Mouse (Mus musculus): ENCODE measurements around the gene Frem1.

- TF ChIP-seq CTCF (IDR thresholded peaks at IDR 0.05; ENCODE audit: low read depth, low read length) (no peak), GATA1 (IDR thresholded peaks at IDR 0.05; ENCODE audit: borderline replicate concordance, low read length) (no peak), TAL1 (conservative IDR thresholded peaks at IDR 0.05; ENCODE audit: low read depth, low read length) (no peak), POLR2AphosphoS5 (IDR thresholded peaks at IDR 0.05; ENCODE audit: insufficient replicate concordance, low read depth, low read length) (no peak), GATA2 (IDR thresholded peaks at IDR 0.05; ENCODE audit: borderline replicate concordance, low read depth, low read length) (no peak)
Observed at GRCm38 (mm10) chr4:82863316-82863715, 188.8 kb downstream of the Frem1 start.
